Mouse (Mus musculus) urinary bladder, postnatal 14 days (tissue): ENCODE measurements around the gene Psmb9.
"Not testable (repeated sequence)": the region's sequence is repeated elsewhere in the genome, so short reads cannot be mapped to it uniquely, and the experiment has no call there.

Experiments
- DNase-seq: peaks from one replicate; pipeline ENCODE4 v3.0.0; 2021; ENCODE audit warnings: low spot score

The Psmb9 gene

GRCm38 (mm10) chr17:34183564-34184219 lies 3.9 kb downstream of the Psmb9 start:
- DNase-seq = no peak

GRCm38 (mm10) chr17:34179913-34180859 lies 7.4 kb downstream of the Psmb9 start:
- DNase-seq = no peak

GRCm38 (mm10) chr17:34179019-34179418 lies 8.5 kb downstream of the Psmb9 start:
- DNase-seq = no peak

GRCm38 (mm10) chr17:34177179-34177578 lies 10.4 kb downstream of the Psmb9 start:
- DNase-seq = no peak

- no peak for DNase-seq
Observed at GRCm38 (mm10) chr17:34174075-34174474, 13.5 kb downstream of the Psmb9 start.

GRCm38 (mm10) chr17:34172528-34172927 lies 15.0 kb downstream of the Psmb9 start:
- DNase-seq = no peak

- peak; percentile 84 for DNase-seq
Observed at GRCm38 (mm10) chr17:34170877-34171498, 16.6 kb downstream of the Psmb9 start.

GRCm38 (mm10) chr17:34170487-34170876 lies 17.1 kb downstream of the Psmb9 start:
- no peak for DNase-seq

- peak; percentile 29 for DNase-seq
Observed at GRCm38 (mm10) chr17:34169279-34169678, 18.3 kb downstream of the Psmb9 start.

- no peak for DNase-seq
Observed at GRCm38 (mm10) chr17:34165033-34165730, 22.4 kb downstream of the Psmb9 start.

- DNase-seq = peak; percentile 10
Observed at GRCm38 (mm10) chr17:34164202-34164895, 23.2 kb downstream of the Psmb9 start.

- DNase-seq = no peak
Observed at GRCm38 (mm10) chr17:34155534-34155933, 32.0 kb downstream of the Psmb9 start.

GRCm38 (mm10) chr17:34152923-34153322 lies 34.6 kb downstream of the Psmb9 start, which contains the start of gene H2-DMb1:
Gene H2-DMb1, plus strand, starts transcription at chr17:34153072.
- DNase-seq = peak; percentile 52

- DNase-seq = no peak
Observed at GRCm38 (mm10) chr17:34144960-34145371, 42.6 kb downstream of the Psmb9 start.

GRCm38 (mm10) chr17:34144221-34144620 lies 43.3 kb downstream of the Psmb9 start:
- DNase-seq = not testable (repeated sequence)

- no peak for DNase-seq
Observed at GRCm38 (mm10) chr17:34143461-34143860, 44.1 kb downstream of the Psmb9 start.

- no peak for DNase-seq
Observed at GRCm38 (mm10) chr17:34143033-34143432, 44.5 kb downstream of the Psmb9 start, which contains the start of gene H2-DMb2. Gene H2-DMb2, plus strand, starts transcription at chr17:34143307.

- DNase-seq = no peak
Observed at GRCm38 (mm10) chr17:34142456-34143010, 45.0 kb downstream of the Psmb9 start.

- DNase-seq = no peak
Observed at GRCm38 (mm10) chr17:34141448-34141847, 46.1 kb downstream of the Psmb9 start.

GRCm38 (mm10) chr17:34140240-34140639 lies 47.3 kb downstream of the Psmb9 start:
- no peak for DNase-seq

- DNase-seq = peak; percentile 41
Observed at GRCm38 (mm10) chr17:34139416-34139815, 48.1 kb downstream of the Psmb9 start.
